Mouse (Mus musculus): Measurements from ENCODE around the gene Mdh2. TPM values are rescaled to one million over a fixed set of nuclear protein-coding genes. Genes with fewer than 3 reads are reported as not detected.

Mdh2 gene
- polyA plus RNA-seq, 1 experiment from 2014 or later = 496 TPM

- Histone ChIP-seq H3K4me2 (no peak overlapping the region), H3K9ac (no peak overlapping the region), H3K36me3 (peaks cover 27% of the 10 kb centered on the region), H3K9me3 (no peaks in the 10 kb centered on the region), H3K27ac (no peak overlapping the region), H3K4me1 (peaks cover 16% of the 10 kb centered on the region), H3K27me3 (replicated peaks) (no peaks in the 10 kb centered on the region), H3K4me3 (replicated peaks) (no peak overlapping the region)
- no peak for ATAC-seq (ENCODE audit: insufficient read depth, low FRiP score, low read depth)
- 70% methylated on average over 8 of the region's 8 CpGs for WGBS
Measured at GRCm38 (mm10) chr5:135780331-135780730, 2.1 kb downstream of the Mdh2 start.

- H3K4me2 ChIP-seq = no peak overlapping the region
- H3K4me1 ChIP-seq = peaks cover 13% of the 10 kb centered on the region
- H3K27ac ChIP-seq = no peak overlapping the region
- no peaks in the 10 kb centered on the region for H3K9me3 ChIP-seq
- ATAC-seq (ENCODE audit: insufficient read depth, low FRiP score, low read depth) = no peak
- H3K36me3 ChIP-seq = peaks cover 52% of the 10 kb centered on the region
- no peak overlapping the region for H3K9ac ChIP-seq
- no peaks in the 10 kb centered on the region for H3K27me3 ChIP-seq (replicated peaks)
- H3K4me3 ChIP-seq (replicated peaks) = no peak overlapping the region
- WGBS = 86% methylated on average over 4 of the region's 4 CpGs
Measured at GRCm38 (mm10) chr5:135782901-135783300, 4.6 kb downstream of the Mdh2 start.

- Histone ChIP-seq H3K36me3 (peaks cover 27% of the 10 kb centered on the region), H3K9ac (no peak overlapping the region), H3K4me1 (no peaks in the 10 kb centered on the region), H3K27me3 (replicated peaks) (no peaks in the 10 kb centered on the region), H3K4me2 (peak overlapping the region; percentile 46), H3K4me3 (replicated peaks) (peak overlapping the region; percentile 27), H3K9me3 (no peaks in the 10 kb centered on the region), H3K27ac (no peak overlapping the region)
- 14% methylated on average over 20 of the region's 20 CpGs for WGBS
- ATAC-seq (ENCODE audit: insufficient read depth, low FRiP score, low read depth) = peak; percentile 66
Measured at GRCm38 (mm10) chr5:135793996-135794858, 15.9 kb downstream of the Mdh2 start.

GRCm38 (mm10) chr5:135794859-135795181, 16.5 kb downstream of the Mdh2 start:
- H3K36me3 ChIP-seq = peaks cover 21% of the 10 kb centered on the region
- H3K4me2 ChIP-seq = peak overlapping the region; percentile 46
- H3K27me3 ChIP-seq (replicated peaks) = no peaks in the 10 kb centered on the region
- H3K27ac ChIP-seq = no peak overlapping the region
- H3K9me3 ChIP-seq = no peaks in the 10 kb centered on the region
- H3K4me1 ChIP-seq = no peaks in the 10 kb centered on the region
- WGBS = 14% methylated on average over 5 of the region's 5 CpGs
- H3K9ac ChIP-seq = no peak overlapping the region
- ATAC-seq (ENCODE audit: insufficient read depth, low FRiP score, low read depth) = no peak
- H3K4me3 ChIP-seq (replicated peaks) = peak overlapping the region; percentile 27; the same call in 1 of the 2 replicates

GRCm38 (mm10) chr5:135799746-135800145, 21.5 kb downstream of the Mdh2 start:
- no peak overlapping the region for H3K9ac ChIP-seq
- 46% methylated on average over 4 of the region's 4 CpGs for WGBS
- no peaks in the 10 kb centered on the region for H3K9me3 ChIP-seq
- H3K27me3 ChIP-seq (replicated peaks) = no peaks in the 10 kb centered on the region
- H3K4me3 ChIP-seq (replicated peaks) = no peak overlapping the region
- H3K4me1 ChIP-seq = no peaks in the 10 kb centered on the region
- H3K27ac ChIP-seq = no peak overlapping the region
- no peak overlapping the region for H3K4me2 ChIP-seq
- no peak for ATAC-seq (ENCODE audit: insufficient read depth, low FRiP score, low read depth)
- no peaks in the 10 kb centered on the region for H3K36me3 ChIP-seq

GRCm38 (mm10) chr5:135800927-135801326, 22.6 kb downstream of the Mdh2 start:
- ATAC-seq (ENCODE audit: insufficient read depth, low FRiP score, low read depth) = no peak
- no peak overlapping the region for H3K27ac ChIP-seq
- H3K4me3 ChIP-seq (replicated peaks) = no peak overlapping the region
- 2% methylated on average over 6 of the region's 6 CpGs for WGBS
- no peaks in the 10 kb centered on the region for H3K4me1 ChIP-seq
- H3K27me3 ChIP-seq (replicated peaks) = no peaks in the 10 kb centered on the region
- no peak overlapping the region for H3K4me2 ChIP-seq
- H3K36me3 ChIP-seq = no peaks in the 10 kb centered on the region
- no peak overlapping the region for H3K9ac ChIP-seq
- H3K9me3 ChIP-seq = no peaks in the 10 kb centered on the region

- Histone ChIP-seq H3K9ac (no peak overlapping the region), H3K4me1 (peaks cover 4% of the 10 kb centered on the region; the same call in 1 of the 2 replicates), H3K27ac (no peak overlapping the region), H3K4me3 (replicated peaks) (no peak overlapping the region), H3K4me2 (no peak overlapping the region), H3K27me3 (replicated peaks) (no peaks in the 10 kb centered on the region), H3K9me3 (no peaks in the 10 kb centered on the region), H3K36me3 (no peaks in the 10 kb centered on the region)
- no peak for ATAC-seq (ENCODE audit: insufficient read depth, low FRiP score, low read depth)
- 94% methylated on average over 8 of the region's 8 CpGs for WGBS
Measured at GRCm38 (mm10) chr5:135802641-135803040, 24.4 kb downstream of the Mdh2 start.

- no peak for ATAC-seq (ENCODE audit: insufficient read depth, low FRiP score, low read depth)
- H3K27me3 ChIP-seq (replicated peaks) = no peaks in the 10 kb centered on the region
- H3K4me3 ChIP-seq (replicated peaks) = no peak overlapping the region
- no peak overlapping the region for H3K27ac ChIP-seq
- no peaks in the 10 kb centered on the region for H3K9me3 ChIP-seq
- peaks cover 4% of the 10 kb centered on the region; the same call in 1 of the 2 replicates for H3K4me1 ChIP-seq
- no peaks in the 10 kb centered on the region for H3K36me3 ChIP-seq
- no peak overlapping the region for H3K9ac ChIP-seq
- 43% methylated on average over 4 of the region's 4 CpGs for WGBS
- H3K4me2 ChIP-seq = no peak overlapping the region
Measured at GRCm38 (mm10) chr5:135803135-135803534, 24.9 kb downstream of the Mdh2 start.

- Histone ChIP-seq H3K4me2 (no peak overlapping the region), H3K36me3 (no peaks in the 10 kb centered on the region), H3K9ac (no peak overlapping the region), H3K9me3 (no peaks in the 10 kb centered on the region), H3K4me3 (replicated peaks) (no peak overlapping the region), H3K27ac (no peak overlapping the region), H3K27me3 (replicated peaks) (no peaks in the 10 kb centered on the region), H3K4me1 (peaks cover 4% of the 10 kb centered on the region; the same call in 1 of the 2 replicates)
- whole genome bisulfite sequencing = 76% methylated on average over 4 of the region's 4 CpGs
- no peak for ATAC-seq (ENCODE audit: insufficient read depth, low FRiP score, low read depth)
Measured at GRCm38 (mm10) chr5:135803676-135804075, 25.4 kb downstream of the Mdh2 start.

GRCm38 (mm10) chr5:135804735-135805134, 26.5 kb downstream of the Mdh2 start:
- no peak overlapping the region for H3K9ac ChIP-seq
- peaks cover 4% of the 10 kb centered on the region; the same call in 1 of the 2 replicates for H3K4me1 ChIP-seq
- H3K4me2 ChIP-seq = no peak overlapping the region
- H3K4me3 ChIP-seq (replicated peaks) = no peak overlapping the region
- H3K27me3 ChIP-seq (replicated peaks) = no peaks in the 10 kb centered on the region
- no peaks in the 10 kb centered on the region for H3K9me3 ChIP-seq
- no peaks in the 10 kb centered on the region for H3K36me3 ChIP-seq
- ATAC-seq (ENCODE audit: insufficient read depth, low FRiP score, low read depth) = no peak
- WGBS = 58% methylated on average over 2 of the region's 2 CpGs
- no peak overlapping the region for H3K27ac ChIP-seq

- Histone ChIP-seq H3K27me3 (replicated peaks) (no peaks in the 10 kb centered on the region), H3K9ac (no peak within 1 kb of the TSS), H3K27ac (no peak within 1 kb of the TSS), H3K4me3 (replicated peaks) (peak within 1 kb of the TSS; percentile 14), H3K4me1 (peaks cover 4% of the 10 kb centered on the region; the same call in 1 of the 2 replicates), H3K36me3 (no peaks in the 10 kb centered on the region), H3K9me3 (no peaks in the 10 kb centered on the region), H3K4me2 (peak within 1 kb of the TSS; percentile 21; the same call in 1 of the 2 replicates)
- WGBS = 4% methylated on average over 29 of the region's 29 CpGs
- peak; percentile 27 for ATAC-seq (ENCODE audit: insufficient read depth, low FRiP score, low read depth)
Measured at GRCm38 (mm10) chr5:135806555-135807262, 28.4 kb downstream of the Mdh2 start, which contains the start of gene Srrm3. Srrm3 (plus strand) TSS chr5:135806890.

GRCm38 (mm10) chr5:135807263-135807637, 29.0 kb downstream of the Mdh2 start:
- H3K9me3 ChIP-seq = no peaks in the 10 kb centered on the region
- no peak for ATAC-seq (ENCODE audit: insufficient read depth, low FRiP score, low read depth)
- 50% methylated on average over 3 of the region's 3 CpGs for WGBS
- H3K27me3 ChIP-seq (replicated peaks) = no peaks in the 10 kb centered on the region
- H3K9ac ChIP-seq = no peak overlapping the region
- no peak overlapping the region for H3K27ac ChIP-seq
- H3K4me1 ChIP-seq = peaks cover 4% of the 10 kb centered on the region; the same call in 1 of the 2 replicates
- no peaks in the 10 kb centered on the region for H3K36me3 ChIP-seq
- peak overlapping the region; percentile 14 for H3K4me3 ChIP-seq (replicated peaks)
- no peak overlapping the region for H3K4me2 ChIP-seq

All from stomach, embryonic 15.5 days (tissue).